Mouse (Mus musculus): Measurements from ENCODE around the gene Gm42791.

GRCm38 (mm10) chr5:148996709-148997037, 1.7 kb upstream of the Gm42791 start:
- TF ChIP-seq CTCF (IDR thresholded peaks at IDR 0.05; ENCODE audit: low read depth, low read length) (no peak), POLR2A (IDR thresholded peaks at IDR 0.05; ENCODE audit: borderline replicate concordance, low read depth, low read length) (no peak)
